Mouse (Mus musculus) T-helper 1 cell (primary cell): ENCODE results near the gene Npdc1.

Source experiments
- in situ Hi-C: fragments of 300-600 bp; cut with MboI, MseI; formaldehyde crosslinking; loops from one replicate; pipeline ENCODE4 v1.15.1; 2025; ENCODE audit warnings: high pct_unique_total_duplicates

Npdc1 gene

GRCm38 (mm10) chr2:25399051-25399450 is at the start of gene Npdc1:
Gene Npdc1 (plus strand): TSS chr2:25399351.
- in situ Hi-C loops = no loop called here

GRCm38 (mm10) chr2:25349499-25349898 is 49.7 kb upstream of the Npdc1 start:
- in situ Hi-C loops = no loop called here

GRCm38 (mm10) chr2:25350701-25351100 is 48.5 kb upstream of the Npdc1 start:
- in situ Hi-C loops = no loop called here

GRCm38 (mm10) chr2:25354211-25354610 is 44.9 kb upstream of the Npdc1 start:
- in situ Hi-C loops = no loop called here

GRCm38 (mm10) chr2:25355419-25356066 is 43.6 kb upstream of the Npdc1 start:
- in situ Hi-C loops = no loop called here

GRCm38 (mm10) chr2:25356208-25357079 is 42.7 kb upstream of the Npdc1 start, which contains the start of gene Dpp7:
Gene Dpp7 (minus strand): TSS chr2:25356359.
- in situ Hi-C loops = no loop called here

GRCm38 (mm10) chr2:25359848-25360247 is 39.3 kb upstream of the Npdc1 start:
- in situ Hi-C loops = no loop called here

GRCm38 (mm10) chr2:25363478-25364178 is 35.5 kb upstream of the Npdc1 start:
- in situ Hi-C loops = no loop called here

- in situ Hi-C loops = no loop called here
Observed at GRCm38 (mm10) chr2:25364313-25364712, 34.8 kb upstream of the Npdc1 start.

GRCm38 (mm10) chr2:25364761-25365090 is 34.4 kb upstream of the Npdc1 start:
- in situ Hi-C loops = no loop called here

GRCm38 (mm10) chr2:25365091-25365761 is 33.9 kb upstream of the Npdc1 start, which contains the start of gene Uap1l1:
Gene Uap1l1 (minus strand): TSS chr2:25365682.
- in situ Hi-C loops = no loop called here

GRCm38 (mm10) chr2:25369996-25370395 is 29.2 kb upstream of the Npdc1 start:
- in situ Hi-C loops = no loop called here

- in situ Hi-C loops = no loop called here
Observed at GRCm38 (mm10) chr2:25371764-25372643, 27.1 kb upstream of the Npdc1 start, which contains the start of gene Sapcd2. Gene Sapcd2 (plus strand): TSS chr2:25372321.

GRCm38 (mm10) chr2:25372644-25373391 is 26.3 kb upstream of the Npdc1 start:
- in situ Hi-C loops = no loop called here

- in situ Hi-C loops = no loop called here
Observed at GRCm38 (mm10) chr2:25373431-25373830, 25.7 kb upstream of the Npdc1 start.

GRCm38 (mm10) chr2:25376589-25376988 is 22.6 kb upstream of the Npdc1 start:
- in situ Hi-C loops = no loop called here

GRCm38 (mm10) chr2:25384492-25384891 is 14.7 kb upstream of the Npdc1 start:
- in situ Hi-C loops = no loop called here

- in situ Hi-C loops = no loop called here
Observed at GRCm38 (mm10) chr2:25391266-25391665, 7.9 kb upstream of the Npdc1 start.

- in situ Hi-C loops = no loop called here
Observed at GRCm38 (mm10) chr2:25394281-25395221, 4.6 kb upstream of the Npdc1 start.
